Mouse (Mus musculus) forebrain, embryonic 11.5 days (tissue): ENCODE results near the gene Klc4. TPM values are rescaled to one million over a fixed set of nuclear protein-coding genes. Genes with fewer than 3 reads are reported as not detected.

Experiments
- ATAC-seq: fragments of 200-750 bp; cut with Nextera tagmentation; replicated peaks from 2 replicates; pipeline ENCODE4 v1.8.0; 2017; ENCODE audit warnings: moderate TSS enrichment; ENCODE audit not compliant: low FRiP score
- DNase-seq: peaks from one replicate; pipeline ENCODE4 v3.0.0-alpha.2; 2017; ENCODE audit warnings: low spot score
- H3K27ac ChIP-seq: fragments of 300-500 bp; sonication (generic); 2 replicates; pipeline ENCODE4 v1.5.1; 2014; ENCODE audit warnings: low read depth, low read length
- H3K27me3 ChIP-seq: fragments of 300-500 bp; sonication (generic); 2 replicates; pipeline ENCODE4 v1.6.1; 2014; ENCODE audit warnings: mild to moderate bottlenecking, low read length, mixed read lengths; ENCODE audit not compliant: control insufficient read depth, insufficient read depth
- H3K36me3 ChIP-seq: fragments of 300-500 bp; sonication (generic); 2 replicates; pipeline ENCODE4 v1.6.1; 2014; ENCODE audit warnings: mild to moderate bottlenecking, low read length, moderate library complexity, mixed read lengths; ENCODE audit not compliant: control insufficient read depth, insufficient read depth
- H3K4me1 ChIP-seq: fragments of 300-500 bp; sonication (generic); replicated peaks from 2 replicates; pipeline ENCODE4 v1.6.1; 2014; ENCODE audit warnings: low read length, mixed read lengths; ENCODE audit not compliant: control insufficient read depth, insufficient read depth
- H3K4me2 ChIP-seq: fragments of 300-500 bp; sonication (generic); 2 replicates; pipeline ENCODE4 v1.6.1; 2014; ENCODE audit warnings: low read depth, mild to moderate bottlenecking, low read length, moderate library complexity, mixed read lengths; ENCODE audit not compliant: severe bottlenecking
- H3K4me3 ChIP-seq: fragments of 300-500 bp; sonication (generic); 2 replicates; pipeline ENCODE4 v1.5.1; 2014; ENCODE audit warnings: low read depth, low read length
- H3K9ac ChIP-seq: fragments of 300-500 bp; sonication (generic); 2 replicates; pipeline ENCODE4 v1.6.1; 2014; ENCODE audit warnings: low read length
- H3K9me3 ChIP-seq: fragments of 300-500 bp; sonication (generic); 2 replicates; pipeline ENCODE4 v1.6.1; 2016; ENCODE audit warnings: low read length, mixed read lengths; ENCODE audit not compliant: control insufficient read depth
- WGBS: fragments of 180-500 bp; shearing (Covaris S2); extraction: QIAGEN DNeasy Blood & Tissue Kit; methylation state at CpG from one replicate; pipeline ENCODE4 v1.1.7; 2014; 5-methylcytosine and 5-hydroxymethylcytosine counted together
- polyA plus RNA-seq: library from polyadenylated mRNA; unstranded; fragments of >200 nt; fragmentation: Nextera tagmentation; extraction: Ambion mirVana; gene quantifications from 2 replicates; pipeline ENCODE4 v1.2.1, GENCODE M21; 2014

Gene Klc4
- polyA plus RNA-seq, 1 experiment from 2014 or later, result 35.8 TPM

- Histone ChIP-seq H3K4me3 (no peak overlapping the region), H3K36me3 (peaks cover 25% of the 10 kb centered on the region), H3K4me2 (no peak overlapping the region), H3K27ac (no peak overlapping the region), H3K9me3 (no peaks in the 10 kb centered on the region), H3K27me3 (no peaks in the 10 kb centered on the region), H3K9ac (no peak overlapping the region), H3K4me1 (no peaks in the 10 kb centered on the region)
- ATAC-seq, result no peak
- WGBS, result 97% methylated on average over 5 of the region's 5 CpGs
- no peak for DNase-seq
Measured at GRCm38 (mm10) chr17:46662730-46663129, 16.9 kb upstream of the Klc4 start.

- DNase-seq, result no peak
- no peaks in the 10 kb centered on the region for H3K9me3 ChIP-seq
- no peaks in the 10 kb centered on the region for H3K27me3 ChIP-seq
- no peak overlapping the region for H3K27ac ChIP-seq
- 97% methylated on average over 12 of the region's 12 CpGs for WGBS
- H3K36me3 ChIP-seq, result peaks cover 29% of the 10 kb centered on the region
- H3K9ac ChIP-seq, result no peak overlapping the region
- ATAC-seq, result no peak
- H3K4me2 ChIP-seq, result no peak overlapping the region
- H3K4me3 ChIP-seq, result no peak overlapping the region
- no peaks in the 10 kb centered on the region for H3K4me1 ChIP-seq
Measured at GRCm38 (mm10) chr17:46661981-46662380, 16.2 kb upstream of the Klc4 start.

GRCm38 (mm10) chr17:46661351-46661750 lies 15.5 kb upstream of the Klc4 start:
- Histone ChIP-seq H3K9me3 (no peaks in the 10 kb centered on the region), H3K4me1 (no peaks in the 10 kb centered on the region), H3K27ac (no peak overlapping the region), H3K4me3 (no peak overlapping the region), H3K27me3 (no peaks in the 10 kb centered on the region), H3K36me3 (peaks cover 27% of the 10 kb centered on the region), H3K4me2 (no peak overlapping the region), H3K9ac (no peak overlapping the region)
- no peak for ATAC-seq
- 96% methylated on average over 9 of the region's 9 CpGs for WGBS
- no peak for DNase-seq

- no peak for ATAC-seq
- 92% methylated on average over 6 of the region's 6 CpGs for WGBS
- no peak overlapping the region for H3K9ac ChIP-seq
Measured at GRCm38 (mm10) chr17:46656054-46656453, 10.2 kb upstream of the Klc4 start.

GRCm38 (mm10) chr17:46651755-46652547 lies 6.1 kb upstream of the Klc4 start:
- Histone ChIP-seq H3K36me3 (peaks cover 15% of the 10 kb centered on the region; the same call in 1 of the 2 replicates), H3K4me2 (peak overlapping the region; percentile 86), H3K4me1 (peaks cover 17% of the 10 kb centered on the region), H3K4me3 (peak overlapping the region; percentile 6; the same call in 1 of the 2 replicates), H3K9ac (peak overlapping the region; percentile 10), H3K27me3 (no peaks in the 10 kb centered on the region), H3K9me3 (no peaks in the 10 kb centered on the region), H3K27ac (no peak overlapping the region)
- DNase-seq (no peak), ATAC-seq (no peak)
- WGBS, result 78% methylated on average over 20 of the region's 20 CpGs

More at GRCm38 (mm10) chr17:46656054-46656453, 10.2 kb upstream of the Klc4 start:
- no peak overlapping the region for H3K4me2 ChIP-seq
- peaks cover 26% of the 10 kb centered on the region for H3K36me3 ChIP-seq
- no peaks in the 10 kb centered on the region for H3K27me3 ChIP-seq
- no peak overlapping the region for H3K27ac ChIP-seq
- no peak for DNase-seq
- no peaks in the 10 kb centered on the region for H3K9me3 ChIP-seq
- H3K4me3 ChIP-seq, result no peak overlapping the region
- H3K4me1 ChIP-seq, result peaks cover 9% of the 10 kb centered on the region

GRCm38 (mm10) chr17:46651292-46651691 lies 5.5 kb upstream of the Klc4 start:
- Histone ChIP-seq H3K4me1 (peaks cover 20% of the 10 kb centered on the region), H3K9ac (peak overlapping the region; percentile 92), H3K27me3 (no peaks in the 10 kb centered on the region), H3K4me3 (peak overlapping the region; percentile 68), H3K9me3 (no peaks in the 10 kb centered on the region), H3K4me2 (peak overlapping the region; percentile 86), H3K36me3 (peaks cover 15% of the 10 kb centered on the region; the same call in 1 of the 2 replicates), H3K27ac (no peak overlapping the region)
- WGBS, result 79% methylated on average over 17 of the region's 17 CpGs
- no peak for ATAC-seq
- no peak for DNase-seq

GRCm38 (mm10) chr17:46650232-46651031 lies 4.6 kb upstream of the Klc4 start, which contains the start of gene Cul7:
Cul7 (plus strand) TSS chr17:46650337.
- Histone ChIP-seq H3K27me3 (no peaks in the 10 kb centered on the region), H3K27ac (peak within 1 kb of the TSS; percentile 84), H3K4me3 (peak within 1 kb of the TSS; percentile 68), H3K9me3 (no peaks in the 10 kb centered on the region), H3K4me1 (peaks cover 20% of the 10 kb centered on the region), H3K9ac (peak within 1 kb of the TSS; percentile 92), H3K36me3 (peaks cover 13% of the 10 kb centered on the region; the same call in 1 of the 2 replicates), H3K4me2 (peak within 1 kb of the TSS; percentile 86)
- ATAC-seq (peak; percentile 93), DNase-seq (peak; percentile 97)
- WGBS, result under 1% methylated on average over 58 of the region's 58 CpGs

GRCm38 (mm10) chr17:46649811-46650210 lies 4.0 kb upstream of the Klc4 start:
- peaks cover 10% of the 10 kb centered on the region; the same call in 1 of the 2 replicates for H3K36me3 ChIP-seq
- H3K27me3 ChIP-seq, result no peaks in the 10 kb centered on the region
- WGBS, result 39% methylated on average over 15 of the region's 15 CpGs
- H3K4me1 ChIP-seq, result peaks cover 25% of the 10 kb centered on the region
- H3K9me3 ChIP-seq, result no peaks in the 10 kb centered on the region
- no peak for DNase-seq
- H3K9ac ChIP-seq, result peak overlapping the region; percentile 92
- H3K4me3 ChIP-seq, result peak overlapping the region; percentile 68
- H3K27ac ChIP-seq, result peak overlapping the region; percentile 84
- peak overlapping the region; percentile 86 for H3K4me2 ChIP-seq
- no peak for ATAC-seq
